Mouse (Mus musculus): ENCODE measurements around the gene Nr1i3. TPM values are rescaled to one million over a fixed set of nuclear protein-coding genes. Genes with fewer than 3 reads are reported as not detected.

Gene Nr1i3
- polyA plus RNA-seq, 1 experiment = 0.10 TPM

GRCm38 (mm10) chr1:171193911-171194830 lies 19.6 kb upstream of the Nr1i3 start:
- DNase-seq (ENCODE audit: extremely low spot score in 1 of 2, low spot score in 1 of 2) = no peak

GRCm38 (mm10) chr1:171195046-171195822 lies 18.5 kb upstream of the Nr1i3 start:
- DNase-seq (ENCODE audit: extremely low spot score in 1 of 2, low spot score in 1 of 2) = no peak

DNA sequence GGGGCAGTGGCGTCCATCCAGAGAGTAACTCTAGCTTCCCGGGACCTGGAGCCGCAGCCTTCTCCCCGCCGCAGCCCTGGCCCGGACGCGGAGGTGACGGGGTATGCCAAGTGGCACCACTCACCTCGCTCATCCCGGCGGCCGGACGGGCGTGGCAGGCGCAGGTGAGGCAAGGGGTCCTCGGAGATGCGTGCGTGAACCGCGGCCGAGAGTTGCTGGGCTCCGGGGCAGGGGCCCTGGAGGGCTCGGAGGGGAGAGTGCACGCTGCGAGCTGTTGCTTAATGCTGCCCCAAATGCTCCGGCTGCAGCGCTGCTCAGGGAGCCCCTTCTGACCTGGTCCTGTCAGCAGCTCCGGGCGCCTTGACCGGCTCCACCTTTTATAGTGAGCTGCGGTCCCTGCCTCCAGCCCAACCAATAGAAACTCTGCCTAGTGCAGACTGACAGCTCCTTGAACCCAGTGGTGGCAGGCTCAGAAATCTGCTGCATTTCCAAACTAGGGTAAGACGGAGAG lies 17.8 kb upstream of the Nr1i3 start, which contains the start of gene Pcp4l1:
Gene Pcp4l1, minus strand, starts transcription at position 382 of the 511 bp plus-strand sequence.
- DNase-seq (ENCODE audit: extremely low spot score in 1 of 2, low spot score in 1 of 2) = peak; percentile 41 to 75

DNA sequence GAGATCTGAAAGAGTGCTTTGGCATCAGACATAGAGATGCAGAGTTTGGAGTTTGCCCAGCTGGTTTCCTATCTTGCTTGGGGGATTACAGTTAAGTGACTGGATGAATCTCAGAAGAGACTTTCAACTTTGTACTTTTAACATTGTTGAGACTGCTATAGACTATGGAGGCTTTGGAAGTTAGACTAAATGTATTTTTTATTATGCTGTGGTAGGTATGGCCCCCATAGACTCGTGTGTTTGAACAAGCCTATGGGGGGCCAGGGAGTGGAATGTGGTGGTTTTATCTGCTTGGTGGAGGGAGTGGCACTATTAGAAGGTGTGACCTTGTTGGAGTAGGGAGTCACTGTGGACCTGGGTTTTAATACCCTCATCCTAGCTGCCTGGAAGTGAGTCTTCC lies 14.2 kb upstream of the Nr1i3 start:
- DNase-seq (ENCODE audit: extremely low spot score in 1 of 2, low spot score in 1 of 2) = no peak

DNA sequence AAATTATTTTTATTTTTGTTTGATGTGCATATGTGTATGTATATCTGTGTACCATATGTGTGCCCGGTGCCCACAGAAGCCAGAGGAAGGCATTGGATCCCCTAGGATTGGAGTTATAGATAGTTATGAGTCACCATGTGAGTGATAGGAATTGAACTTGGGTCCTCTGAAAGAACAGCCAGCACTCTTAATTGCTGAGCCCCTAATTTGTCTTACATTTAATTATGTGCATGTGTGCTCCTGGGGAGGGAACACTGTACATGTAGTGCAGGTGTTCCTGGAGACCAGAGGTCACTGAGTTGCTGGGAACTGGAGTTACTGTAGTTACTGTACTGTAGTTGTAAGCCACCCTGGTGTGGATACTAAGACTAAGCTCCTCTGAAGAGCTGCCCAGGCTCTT lies 13.0 kb upstream of the Nr1i3 start:
- no peak for DNase-seq (ENCODE audit: extremely low spot score in 1 of 2, low spot score in 1 of 2)

- no peak for DNase-seq (ENCODE audit: extremely low spot score in 1 of 2, low spot score in 1 of 2)
Measured at GRCm38 (mm10) chr1:171203471-171204248, 10.1 kb upstream of the Nr1i3 start.

DNA sequence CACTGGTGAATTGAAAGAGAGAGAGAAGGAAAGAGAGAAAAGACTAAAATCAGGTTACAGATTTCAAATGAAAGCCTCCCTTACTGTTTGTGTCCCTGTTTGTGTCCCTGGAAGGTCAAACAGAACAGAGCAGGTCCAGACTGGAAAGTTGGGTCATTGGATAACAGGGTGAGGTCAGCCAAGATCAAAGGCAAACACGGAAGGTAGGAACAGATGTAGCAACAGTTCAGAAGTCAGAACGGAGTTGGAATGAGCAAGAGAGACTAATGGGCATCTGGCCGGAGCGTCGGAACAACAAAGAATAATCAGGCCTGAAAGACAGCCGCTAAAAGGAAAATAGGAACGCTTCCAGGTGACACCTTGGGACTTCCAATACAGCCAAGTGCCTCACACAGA lies 9.5 kb upstream of the Nr1i3 start:
- no peak for DNase-seq (ENCODE audit: extremely low spot score in 1 of 2, low spot score in 1 of 2)

DNA sequence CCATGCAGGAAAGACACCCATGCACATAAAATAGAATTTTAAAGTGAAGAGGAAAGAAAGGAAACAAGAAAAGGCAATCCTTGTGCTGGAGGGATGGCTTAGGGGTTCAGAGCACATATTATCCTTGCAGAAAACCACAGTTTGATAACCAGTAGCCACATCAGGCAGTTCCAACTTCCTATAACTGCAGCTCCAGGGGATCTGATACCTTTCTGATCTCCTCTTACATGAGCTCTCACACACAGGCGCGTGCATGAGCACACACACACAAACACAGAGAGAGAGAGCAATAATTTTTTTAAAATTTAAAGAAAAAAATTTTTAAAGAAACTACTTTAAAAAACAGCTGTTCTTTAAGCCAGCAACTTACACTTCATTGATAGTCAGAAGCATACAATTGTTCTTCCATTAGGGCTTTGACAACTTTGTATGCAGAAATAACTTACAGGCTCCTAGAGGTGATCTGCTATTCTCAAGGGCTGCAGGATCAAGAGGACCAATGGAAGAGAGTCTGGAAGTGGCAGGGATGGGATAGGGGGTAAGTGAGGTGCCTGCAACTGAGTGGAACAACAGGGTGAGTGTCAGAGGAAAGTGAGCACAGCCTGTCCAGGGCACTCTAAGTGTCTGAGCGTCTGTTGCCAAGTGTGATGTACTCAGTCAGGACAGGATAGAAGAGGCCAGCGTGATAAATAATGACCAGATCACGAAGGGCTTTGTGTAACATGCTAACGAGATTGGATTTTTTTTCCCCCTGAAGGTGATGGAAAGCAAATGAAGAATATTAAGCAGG lies 7.9 kb upstream of the Nr1i3 start:
- no peak for DNase-seq (ENCODE audit: extremely low spot score in 1 of 2, low spot score in 1 of 2)

- no peak for DNase-seq (ENCODE audit: extremely low spot score in 1 of 2, low spot score in 1 of 2)
Measured at GRCm38 (mm10) chr1:171209409-171209808, 4.4 kb upstream of the Nr1i3 start.

DNA sequence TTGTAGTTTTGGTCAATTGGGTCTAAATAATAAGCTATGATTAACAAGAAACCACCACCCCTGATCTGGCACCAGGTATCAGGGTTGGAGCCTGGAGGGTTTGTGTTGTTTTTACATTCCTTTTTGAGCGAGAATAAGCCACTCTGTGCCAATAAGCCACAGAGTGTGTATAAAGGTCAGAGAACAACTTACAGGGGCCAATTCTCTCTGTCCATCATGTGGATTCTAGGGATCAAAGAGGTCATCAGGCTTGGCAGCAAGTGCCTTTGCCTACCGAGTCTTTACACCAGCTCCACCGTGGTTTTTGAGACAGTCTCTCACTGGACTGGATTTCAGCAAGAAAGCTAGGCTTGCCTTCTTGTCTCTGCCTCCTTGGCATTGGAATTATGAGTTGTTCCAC lies 916 bp upstream of the Nr1i3 start:
- no peak for DNase-seq (ENCODE audit: extremely low spot score in 1 of 2, low spot score in 1 of 2)

DNA sequence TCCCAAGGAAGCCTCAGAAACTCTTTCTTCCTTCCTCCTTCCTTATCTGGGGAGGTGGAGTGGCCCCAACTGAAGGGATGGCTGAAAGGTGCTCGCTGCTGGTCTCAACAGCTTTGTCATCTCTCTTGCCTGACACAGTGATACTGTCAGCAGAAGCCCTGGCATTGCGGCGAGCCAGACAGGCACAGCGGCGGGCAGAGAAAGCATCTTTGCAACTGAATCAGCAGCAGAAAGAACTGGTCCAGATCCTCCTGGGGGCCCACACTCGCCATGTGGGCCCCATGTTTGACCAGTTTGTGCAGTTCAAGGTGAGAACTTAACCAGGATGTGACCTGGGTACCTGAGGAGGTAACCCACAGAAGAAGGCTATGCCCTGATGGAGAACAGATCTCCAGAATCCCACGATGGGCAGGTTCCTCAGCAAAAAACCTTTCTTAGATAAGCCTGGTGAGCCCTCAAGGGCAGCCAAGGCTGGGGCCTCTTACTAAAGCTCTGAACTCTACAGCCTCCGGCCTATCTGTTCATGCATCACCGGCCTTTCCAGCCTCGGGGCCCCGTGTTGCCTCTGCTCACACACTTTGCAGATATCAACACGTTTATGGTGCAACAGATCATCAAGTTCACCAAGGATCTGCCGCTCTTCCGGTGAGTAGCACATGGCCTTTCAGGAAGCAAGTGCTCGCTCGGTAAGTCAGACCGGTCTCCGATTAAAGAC lies 2.6 kb downstream of the Nr1i3 start:
- no peak for DNase-seq (ENCODE audit: extremely low spot score in 1 of 2, low spot score in 1 of 2)

DNA sequence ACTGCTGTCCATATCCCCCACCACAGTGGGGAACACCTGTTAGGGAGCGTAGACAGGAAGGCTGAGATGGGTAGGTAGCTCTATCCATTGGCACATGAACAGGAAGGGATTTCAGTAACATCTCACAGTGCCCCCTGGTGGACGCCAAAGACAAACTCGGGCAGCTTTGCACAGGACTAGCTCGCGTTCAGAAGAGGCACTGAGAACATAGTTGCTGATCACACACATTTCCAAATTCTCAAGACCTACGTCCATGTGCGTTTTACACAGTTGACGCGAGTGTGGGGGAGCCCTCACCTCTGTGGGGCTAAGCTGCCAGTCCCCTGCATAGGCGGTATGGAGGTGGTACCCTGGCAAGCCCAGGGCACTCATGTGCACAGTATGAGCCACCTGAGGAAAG lies 7.1 kb downstream of the Nr1i3 start:
- DNase-seq (ENCODE audit: extremely low spot score in 1 of 2, low spot score in 1 of 2) = peak; percentile 82 to 95

GRCm38 (mm10) chr1:171221281-171222193 lies 7.8 kb downstream of the Nr1i3 start:
- peak in 1 of 2 experiments; percentile 25 for DNase-seq (ENCODE audit: extremely low spot score in 1 of 2, low spot score in 1 of 2)

DNA sequence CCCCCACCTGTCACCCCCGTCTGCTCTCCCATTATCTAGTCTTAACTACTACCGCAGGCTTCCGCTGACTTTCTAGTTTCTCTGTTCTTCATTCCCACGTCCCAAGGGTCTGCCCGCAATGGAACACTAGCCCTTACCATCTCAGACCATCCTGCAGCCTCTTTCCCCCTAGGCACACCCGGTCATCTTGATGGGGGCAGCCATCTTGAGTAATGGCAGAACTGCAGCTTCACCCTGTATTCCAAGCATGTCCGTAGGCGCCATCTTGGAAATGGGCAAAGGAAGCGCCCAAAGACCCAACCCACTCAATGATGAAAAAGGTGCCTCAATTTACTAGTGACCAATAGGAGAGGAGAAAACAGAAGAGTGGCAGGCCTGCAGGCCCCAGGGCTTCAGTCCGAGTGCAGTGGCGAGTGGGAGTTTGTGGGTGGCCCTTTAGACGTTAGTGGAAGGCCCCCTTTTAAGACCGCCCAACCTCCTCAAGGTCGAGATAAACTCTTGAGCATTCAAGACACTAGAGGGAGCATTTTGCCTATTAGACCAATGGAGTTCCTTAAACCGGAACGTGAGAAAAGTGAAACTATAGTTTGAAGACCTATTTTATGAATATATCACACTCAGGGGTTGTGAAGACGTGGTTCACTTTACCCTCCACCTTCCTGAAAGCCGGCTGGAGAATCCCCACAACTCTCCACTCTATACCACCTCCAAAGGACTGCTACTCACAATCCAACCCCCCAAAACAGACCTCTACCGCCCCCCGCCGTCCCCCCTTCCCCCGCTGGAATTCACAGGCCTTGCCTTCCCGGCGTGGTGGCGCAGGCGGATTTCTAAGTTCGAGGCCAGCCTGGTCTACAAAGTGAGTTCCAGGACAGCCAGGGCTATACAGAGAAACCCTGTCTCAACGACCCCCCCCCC lies 8.7 kb downstream of the Nr1i3 start, which contains the start of gene Tomm40l:
Gene Tomm40l, minus strand, starts transcription at position 277 of the 918 bp plus-strand sequence.
- DNase-seq (ENCODE audit: extremely low spot score in 1 of 2, low spot score in 1 of 2) = peak; percentile 97 to 99

- no peak for DNase-seq (ENCODE audit: extremely low spot score in 1 of 2, low spot score in 1 of 2)
Measured at GRCm38 (mm10) chr1:171223168-171223567, 9.4 kb downstream of the Nr1i3 start.

GRCm38 (mm10) chr1:171223796-171224195 lies 10.0 kb downstream of the Nr1i3 start:
- no peak for DNase-seq (ENCODE audit: extremely low spot score in 1 of 2, low spot score in 1 of 2)

DNA sequence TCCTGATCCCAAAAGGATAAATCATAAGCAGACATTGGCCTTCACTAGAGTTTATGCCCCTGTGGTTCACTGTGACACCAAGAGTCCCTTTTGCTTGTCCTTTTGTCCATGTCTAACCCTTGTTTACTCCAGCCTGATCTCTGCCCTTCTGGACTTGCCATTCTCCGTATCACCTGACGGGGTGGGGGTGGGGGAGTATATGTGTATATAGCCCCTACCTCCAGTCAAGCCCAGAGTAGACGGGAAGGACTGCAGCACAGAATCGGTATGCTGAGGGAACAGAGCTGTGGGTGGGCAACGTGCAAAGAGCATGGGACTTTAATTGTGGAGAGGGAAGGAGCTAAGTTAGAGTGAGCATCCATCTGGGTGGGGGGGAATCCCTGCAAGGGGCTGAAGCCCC lies 11.1 kb downstream of the Nr1i3 start, which contains the start of gene Apoa2:
Gene Apoa2, plus strand, starts transcription at position 198 of the 400 bp plus-strand sequence.
- no peak for DNase-seq (ENCODE audit: extremely low spot score in 1 of 2, low spot score in 1 of 2)
